Mouse (Mus musculus): ENCODE data around the gene Zfp423. TPM values are rescaled to one million over a fixed set of nuclear protein-coding genes. Genes with fewer than 3 reads are reported as not detected.

Zfp423 gene
- polyA plus RNA-seq, 1 experiment from 2014 or later: 35.0 TPM

DNA sequence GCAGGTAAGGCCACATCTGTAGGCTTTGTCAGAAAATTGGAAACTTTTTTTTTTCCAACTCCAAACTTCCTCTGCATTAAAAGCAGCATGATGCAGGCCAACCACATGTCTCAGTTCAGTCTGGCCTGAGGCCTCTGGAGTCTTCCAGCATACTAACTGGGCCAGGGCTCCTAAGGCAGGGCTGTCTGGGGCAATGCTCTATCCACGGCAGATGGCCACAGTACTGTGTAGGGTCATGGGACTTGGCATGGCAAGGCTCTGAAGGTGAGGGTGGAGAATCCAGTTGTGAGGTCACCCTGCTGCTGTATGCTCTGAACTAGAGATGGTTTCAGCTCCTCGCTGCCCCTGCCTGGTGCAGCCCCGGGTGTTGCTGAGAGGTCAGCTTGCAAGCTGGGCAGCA lies 289.2 kb downstream of the Zfp423 start:
- H3K4me2 ChIP-seq (ENCODE audit: low read depth, low read length): no peak overlapping the region
- H3K9ac ChIP-seq (replicated peaks; ENCODE audit: low read depth, low read length): no peak overlapping the region
- WGBS: 93% methylated on average over 3 of the region's 3 CpGs
- H3K4me1 ChIP-seq (ENCODE audit: control insufficient read depth, insufficient read depth, low read length): peaks cover 35% of the 10 kb centered on the region
- no peak overlapping the region for H3K27ac ChIP-seq (ENCODE audit: low read depth, low read length)
- no peak for ATAC-seq (ENCODE audit: low read depth)
- H3K36me3 ChIP-seq (ENCODE audit: control insufficient read depth, insufficient read depth, low read length): no peaks in the 10 kb centered on the region
- no peak overlapping the region for H3K4me3 ChIP-seq (ENCODE audit: low read depth, low read length)
- no peaks in the 10 kb centered on the region for H3K9me3 ChIP-seq (ENCODE audit: control insufficient read depth, low read length)
- H3K27me3 ChIP-seq (ENCODE audit: control insufficient read depth, insufficient read depth, low read length): no peaks in the 10 kb centered on the region

DNA sequence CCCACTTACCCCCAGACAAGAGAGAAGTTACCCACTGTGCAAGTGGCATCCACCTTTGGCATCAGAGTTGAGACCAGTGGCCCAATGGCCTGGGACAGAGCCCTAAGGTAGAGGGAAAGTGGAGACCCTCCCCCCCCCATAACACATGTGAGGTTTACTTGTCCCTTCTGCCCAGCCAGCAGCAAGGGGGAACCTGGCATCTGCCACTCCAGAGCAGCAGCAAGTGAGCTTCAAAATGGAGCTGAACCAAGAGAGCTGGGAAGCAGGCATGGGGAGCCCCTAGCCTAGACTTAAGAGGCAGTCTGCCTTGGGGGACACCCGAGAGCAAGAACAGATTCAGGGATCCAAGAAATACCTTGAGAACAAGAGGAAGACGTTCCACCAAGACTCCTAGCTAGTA lies 290.7 kb downstream of the Zfp423 start:
- peaks cover 31% of the 10 kb centered on the region for H3K4me1 ChIP-seq (ENCODE audit: control insufficient read depth, insufficient read depth, low read length)
- no peak for ATAC-seq (ENCODE audit: low read depth)
- H3K4me3 ChIP-seq (ENCODE audit: low read depth, low read length): no peak overlapping the region
- H3K27ac ChIP-seq (ENCODE audit: low read depth, low read length): peak overlapping the region; percentile 18; the same call in 1 of the 2 replicates
- no peak overlapping the region for H3K9ac ChIP-seq (replicated peaks; ENCODE audit: low read depth, low read length)
- no peaks in the 10 kb centered on the region for H3K27me3 ChIP-seq (ENCODE audit: control insufficient read depth, insufficient read depth, low read length)
- 78% methylated on average over 2 of the region's 2 CpGs for WGBS
- H3K36me3 ChIP-seq (ENCODE audit: control insufficient read depth, insufficient read depth, low read length): no peaks in the 10 kb centered on the region
- no peak overlapping the region for H3K4me2 ChIP-seq (ENCODE audit: low read depth, low read length)
- no peaks in the 10 kb centered on the region for H3K9me3 ChIP-seq (ENCODE audit: control insufficient read depth, low read length)

DNA sequence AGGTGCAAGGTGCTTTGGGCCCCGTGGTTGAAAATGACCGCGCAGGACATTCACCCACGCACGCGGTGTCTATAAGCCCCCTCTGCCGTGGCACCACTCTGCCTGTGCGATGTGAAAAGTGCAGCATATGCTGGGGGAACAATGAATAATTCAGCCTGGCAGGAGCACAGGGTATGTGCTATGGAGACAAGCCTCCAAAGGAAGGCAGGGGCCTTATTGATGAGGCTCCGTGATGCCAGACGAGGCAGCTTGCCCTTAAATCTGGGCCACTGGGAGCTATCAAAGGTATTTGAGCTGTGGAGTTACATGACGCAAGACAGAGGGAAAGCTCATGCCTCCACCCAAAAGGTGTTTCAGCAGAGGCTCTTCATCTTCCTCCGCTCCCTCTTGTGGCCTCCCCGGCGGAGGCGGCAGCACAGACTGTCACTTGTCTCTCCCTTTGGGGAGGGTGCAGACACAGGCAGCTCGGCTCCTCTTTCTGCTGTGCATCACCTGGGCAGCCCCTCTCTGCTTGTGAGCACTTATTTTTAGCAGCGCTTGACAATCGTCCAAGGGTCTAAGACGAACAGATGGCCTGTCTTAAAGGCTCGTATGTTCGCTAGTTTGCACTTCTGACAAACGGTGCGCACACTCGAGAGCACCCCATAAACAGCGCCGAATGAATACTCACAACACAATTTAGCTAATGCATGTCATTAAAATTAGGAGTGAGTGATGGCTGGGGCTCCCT lies 291.3 kb downstream of the Zfp423 start:
- no peak overlapping the region for H3K4me2 ChIP-seq (ENCODE audit: low read depth, low read length)
- H3K27ac ChIP-seq (ENCODE audit: low read depth, low read length): peak overlapping the region; percentile 73
- peaks cover 37% of the 10 kb centered on the region for H3K4me1 ChIP-seq (ENCODE audit: control insufficient read depth, insufficient read depth, low read length)
- no peaks in the 10 kb centered on the region for H3K9me3 ChIP-seq (ENCODE audit: control insufficient read depth, low read length)
- no peak overlapping the region for H3K4me3 ChIP-seq (ENCODE audit: low read depth, low read length)
- H3K9ac ChIP-seq (replicated peaks; ENCODE audit: low read depth, low read length): 0 out of 2 replicates have a peak overlapping the region, but pooled peaks have one; percentile 28
- ATAC-seq (ENCODE audit: low read depth): peak; percentile 64
- WGBS: 33% methylated on average over 26 of the region's 26 CpGs
- no peaks in the 10 kb centered on the region for H3K27me3 ChIP-seq (ENCODE audit: control insufficient read depth, insufficient read depth, low read length)
- H3K36me3 ChIP-seq (ENCODE audit: control insufficient read depth, insufficient read depth, low read length): no peaks in the 10 kb centered on the region

GRCm38 (mm10) chr8:87667297-87667696 lies 292.1 kb downstream of the Zfp423 start:
- Histone ChIP-seq H3K4me3 (ENCODE audit: low read depth, low read length) (no peak overlapping the region), H3K9ac (replicated peaks; ENCODE audit: low read depth, low read length) (no peak overlapping the region), H3K36me3 (ENCODE audit: control insufficient read depth, insufficient read depth, low read length) (no peaks in the 10 kb centered on the region), H3K27ac (ENCODE audit: low read depth, low read length) (peak overlapping the region; percentile 55; the same call in 1 of the 2 replicates), H3K9me3 (ENCODE audit: control insufficient read depth, low read length) (no peaks in the 10 kb centered on the region), H3K4me2 (ENCODE audit: low read depth, low read length) (no peak overlapping the region), H3K4me1 (ENCODE audit: control insufficient read depth, insufficient read depth, low read length) (peaks cover 45% of the 10 kb centered on the region), H3K27me3 (ENCODE audit: control insufficient read depth, insufficient read depth, low read length) (no peaks in the 10 kb centered on the region)
- no peak for ATAC-seq (ENCODE audit: low read depth)
- WGBS: 69% methylated on average over 6 of the region's 6 CpGs

DNA sequence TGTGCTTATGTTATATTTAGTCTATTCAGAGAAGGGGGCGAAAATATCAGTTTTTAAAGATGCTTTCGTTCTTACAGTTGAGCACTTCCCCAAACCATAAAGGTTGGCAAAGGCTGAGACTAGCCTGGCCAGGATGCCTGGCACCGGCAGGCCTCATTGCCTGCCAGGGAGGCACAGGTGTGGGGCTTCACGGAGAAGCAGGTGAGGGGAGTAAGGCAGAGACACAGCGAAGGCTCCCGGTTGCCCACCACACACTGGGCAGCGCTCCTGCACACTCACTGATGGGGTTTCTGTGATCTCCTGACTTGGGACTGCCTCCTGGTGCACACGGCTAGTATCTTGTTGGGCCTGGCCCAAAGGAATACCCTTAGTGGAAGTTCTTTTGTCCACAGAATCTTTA lies 294.1 kb downstream of the Zfp423 start:
- Histone ChIP-seq H3K36me3 (ENCODE audit: control insufficient read depth, insufficient read depth, low read length) (no peaks in the 10 kb centered on the region), H3K27me3 (ENCODE audit: control insufficient read depth, insufficient read depth, low read length) (no peaks in the 10 kb centered on the region), H3K4me1 (ENCODE audit: control insufficient read depth, insufficient read depth, low read length) (peaks cover 58% of the 10 kb centered on the region), H3K4me3 (ENCODE audit: low read depth, low read length) (no peak overlapping the region), H3K4me2 (ENCODE audit: low read depth, low read length) (no peak overlapping the region), H3K27ac (ENCODE audit: low read depth, low read length) (no peak overlapping the region), H3K9ac (replicated peaks; ENCODE audit: low read depth, low read length) (no peak overlapping the region), H3K9me3 (ENCODE audit: control insufficient read depth, low read length) (no peaks in the 10 kb centered on the region)
- no peak for ATAC-seq (ENCODE audit: low read depth)
- 93% methylated on average over 8 of the region's 8 CpGs for WGBS

DNA sequence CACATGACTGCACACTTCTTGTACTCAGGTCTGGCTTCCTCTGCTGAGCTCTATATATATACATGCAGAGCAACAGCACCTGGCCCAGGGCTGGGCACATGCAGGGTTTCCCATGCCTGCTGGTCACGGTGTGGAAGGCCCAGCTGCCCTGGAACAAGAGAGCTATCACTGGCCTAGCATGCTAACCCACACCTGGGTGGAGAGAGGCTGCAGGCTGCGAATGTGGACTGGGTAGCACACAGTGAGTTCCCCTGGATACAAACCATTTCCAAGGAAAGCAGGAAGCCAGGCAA lies 295.2 kb downstream of the Zfp423 start:
- Histone ChIP-seq H3K4me3 (ENCODE audit: low read depth, low read length) (no peak overlapping the region), H3K36me3 (ENCODE audit: control insufficient read depth, insufficient read depth, low read length) (no peaks in the 10 kb centered on the region), H3K4me1 (ENCODE audit: control insufficient read depth, insufficient read depth, low read length) (peaks cover 69% of the 10 kb centered on the region), H3K27me3 (ENCODE audit: control insufficient read depth, insufficient read depth, low read length) (no peaks in the 10 kb centered on the region), H3K4me2 (ENCODE audit: low read depth, low read length) (no peak overlapping the region), H3K9ac (replicated peaks; ENCODE audit: low read depth, low read length) (no peak overlapping the region), H3K27ac (ENCODE audit: low read depth, low read length) (peak overlapping the region; percentile 22; the same call in 1 of the 2 replicates), H3K9me3 (ENCODE audit: control insufficient read depth, low read length) (no peaks in the 10 kb centered on the region)
- no peak for ATAC-seq (ENCODE audit: low read depth)
- WGBS: 86% methylated on average over 2 of the region's 2 CpGs

DNA sequence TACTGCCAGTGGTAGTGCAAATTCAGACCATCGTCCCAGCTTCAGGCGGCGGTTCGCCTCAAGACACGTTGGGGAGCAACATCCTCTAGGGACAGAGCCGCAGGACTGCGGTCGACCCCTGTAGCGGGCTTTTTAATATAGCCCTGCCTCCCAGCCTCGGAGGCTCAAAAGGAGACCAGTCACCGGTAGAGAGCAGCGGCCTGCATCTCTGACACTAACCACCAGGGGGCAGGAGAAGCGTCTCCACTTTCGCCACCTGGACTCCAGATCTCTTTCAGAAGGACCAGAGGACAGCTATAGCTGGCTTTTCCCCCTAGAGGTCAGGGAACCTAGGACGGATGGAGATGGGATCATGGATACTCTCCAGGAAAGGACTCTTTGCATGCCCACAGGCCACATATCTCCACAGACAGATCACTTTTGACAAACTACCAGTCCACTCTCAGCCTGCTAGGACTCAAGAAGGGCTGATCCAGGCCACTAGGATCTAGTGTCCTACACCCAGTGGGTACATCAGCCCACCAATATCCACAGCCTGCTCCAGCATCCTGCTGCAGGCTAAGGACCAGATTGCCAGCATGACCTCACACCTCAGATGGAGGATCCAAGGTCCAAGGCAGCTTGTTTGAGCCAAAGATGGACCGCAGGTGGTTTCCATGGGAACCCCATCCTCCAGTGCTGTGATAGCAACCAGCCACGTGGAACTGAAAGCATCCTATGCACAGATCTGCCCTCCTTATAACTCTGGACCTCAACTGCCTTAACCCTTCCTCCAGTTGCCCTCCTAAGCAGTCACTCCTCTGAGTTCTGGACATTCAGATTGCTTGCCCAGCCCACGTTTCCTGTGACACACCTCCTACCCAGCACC lies 295.8 kb downstream of the Zfp423 start:
- Histone ChIP-seq H3K27me3 (ENCODE audit: control insufficient read depth, insufficient read depth, low read length) (no peaks in the 10 kb centered on the region), H3K36me3 (ENCODE audit: control insufficient read depth, insufficient read depth, low read length) (no peaks in the 10 kb centered on the region), H3K4me1 (ENCODE audit: control insufficient read depth, insufficient read depth, low read length) (peaks cover 66% of the 10 kb centered on the region), H3K27ac (ENCODE audit: low read depth, low read length) (peak overlapping the region; percentile 81), H3K9ac (replicated peaks; ENCODE audit: low read depth, low read length) (peak overlapping the region; percentile 39), H3K4me3 (ENCODE audit: low read depth, low read length) (peak overlapping the region; percentile 8; the same call in 1 of the 2 replicates), H3K9me3 (ENCODE audit: control insufficient read depth, low read length) (no peaks in the 10 kb centered on the region), H3K4me2 (ENCODE audit: low read depth, low read length) (peak overlapping the region; percentile 41; the same call in 1 of the 2 replicates)
- no peak for ATAC-seq (ENCODE audit: low read depth)
- WGBS: 14% methylated on average over 18 of the region's 18 CpGs

GRCm38 (mm10) chr8:87662811-87663341 lies 296.5 kb downstream of the Zfp423 start:
- no peaks in the 10 kb centered on the region for H3K9me3 ChIP-seq (ENCODE audit: control insufficient read depth, low read length)

More at GRCm38 (mm10) chr8:87662811-87663341, 296.5 kb downstream of the Zfp423 start:
- Histone ChIP-seq H3K9ac (replicated peaks; ENCODE audit: low read depth, low read length) (peak overlapping the region; percentile 39), H3K27me3 (ENCODE audit: control insufficient read depth, insufficient read depth, low read length) (no peaks in the 10 kb centered on the region), H3K4me2 (ENCODE audit: low read depth, low read length) (peak overlapping the region; percentile 41), H3K4me3 (ENCODE audit: low read depth, low read length) (peak overlapping the region; percentile 8; the same call in 1 of the 2 replicates), H3K36me3 (ENCODE audit: control insufficient read depth, insufficient read depth, low read length) (no peaks in the 10 kb centered on the region), H3K27ac (ENCODE audit: low read depth, low read length) (peak overlapping the region; percentile 81), H3K4me1 (ENCODE audit: control insufficient read depth, insufficient read depth, low read length) (peaks cover 59% of the 10 kb centered on the region)
- ATAC-seq (ENCODE audit: low read depth): peak; percentile 19; the same call in 1 of the 2 replicates
- WGBS: 5% methylated on average over 24 of the region's 25 CpGs
